Mouse (Mus musculus) MEL (cell line): Measurements from ENCODE around the gene Klf14. TPM values are rescaled to one million over a fixed set of nuclear protein-coding genes. Genes with fewer than 3 reads are reported as not detected.

Source experiments
- DNase-seq: peaks from one replicate; pipeline ENCODE4 v3.0.0; 2011; ENCODE audit warnings: low read depth, low spot score
- H3K27ac ChIP-seq: 2 replicates; pipeline ENCODE4 v1.5.1; 2012; ENCODE audit warnings: low read depth, mild to moderate bottlenecking, control low read depth, low read length, moderate library complexity; ENCODE audit not compliant: control insufficient read depth
- H3K27me3 ChIP-seq, 2 experiments: fragments of 150-350 bp in 1 of 2; sonication (generic) in 1 of 2; 2 replicates each; pipeline ENCODE4 v1.6.1; 2012; ENCODE audit warnings: low read length in 2 of 2, mild to moderate bottlenecking in 2 of 2, improper control_type of control experiment in 1 of 2, moderate library complexity in 1 of 2; ENCODE audit not compliant: insufficient read depth in 2 of 2, control insufficient read depth in 1 of 2
- H3K36me3 ChIP-seq, 2 experiments: 2 replicates each; pipeline ENCODE4 v1.6.1; 2012 to 2014; ENCODE audit warnings: low read length in 2 of 2, improper control_type of control experiment in 1 of 2, inconsistent platforms in 1 of 2, mild to moderate bottlenecking in 1 of 2; ENCODE audit not compliant: insufficient read depth in 2 of 2, control insufficient read depth in 1 of 2
- H3K4me1 ChIP-seq, 2 experiments: fragments of 150-350 bp in 1 of 2; sonication (generic) in 1 of 2; 2 replicates each; pipeline ENCODE4 v1.6.1; 2012; ENCODE audit warnings: low read length in 2 of 2, improper control_type of control experiment in 1 of 2, mild to moderate bottlenecking in 1 of 2; ENCODE audit not compliant: insufficient read depth in 2 of 2, control insufficient read depth in 1 of 2
- H3K4me3 ChIP-seq, 2 experiments: fragments of 150-350 bp in 1 of 2; sonication (generic) in 1 of 2; 2 replicates each; pipeline ENCODE4 v1.5.1; 2012; ENCODE audit warnings: low read depth in 2 of 2, low read length in 2 of 2, mild to moderate bottlenecking in 2 of 2, moderate library complexity in 2 of 2, control low read depth in 1 of 2, improper control_type of control experiment in 1 of 2; ENCODE audit not compliant: control insufficient read depth in 1 of 2, insufficient read depth in 1 of 2
- H3K79me2 ChIP-seq: 2 replicates; pipeline ENCODE4 v1.6.1; 2012; ENCODE audit warnings: mild to moderate bottlenecking, low read length, moderate library complexity; ENCODE audit not compliant: control insufficient read depth, poor library complexity, insufficient read depth
- H3K9ac ChIP-seq: 2 replicates; pipeline ENCODE4 v1.6.1; 2012; ENCODE audit warnings: low read depth, mild to moderate bottlenecking, control low read depth, low read length, moderate library complexity; ENCODE audit not compliant: control insufficient read depth, poor library complexity, severe bottlenecking
- H3K9me3 ChIP-seq: fragments of 150-350 bp; sonication (generic); replicated peaks from 2 replicates; pipeline ENCODE4 v1.6.1; 2012; ENCODE audit warnings: mild to moderate bottlenecking, low read length, improper control_type of control experiment, moderate library complexity; ENCODE audit not compliant: insufficient read depth
- BHLHE40 ChIP-seq: IDR thresholded peaks from 2 replicates; pipeline ENCODE4 v1.6.1; 2012; ENCODE audit warnings: low read depth, mild to moderate bottlenecking, inconsistent platforms, low read length, improper control_type of control experiment, borderline replicate concordance
- CTCF ChIP-seq, 3 experiments: IDR thresholded peaks in 2 of 3; conservative IDR thresholded peaks in 1 of 3; 2 replicates each; pipeline ENCODE4 v1.5.1; 2011 to 2012; ENCODE audit warnings: low read length in 3 of 3, low read depth in 2 of 3, mild to moderate bottlenecking in 2 of 3, improper control_type of control experiment in 1 of 3, inconsistent platforms in 1 of 3, mixed read lengths in 1 of 3, moderate library complexity in 1 of 3; ENCODE audit not compliant: control insufficient read depth in 1 of 3, insufficient read depth in 1 of 3, poor library complexity in 1 of 3, severe bottlenecking in 1 of 3
- GABPA ChIP-seq: IDR thresholded peaks from 2 replicates; pipeline ENCODE4 v1.6.1; 2012; ENCODE audit warnings: low read depth, mild to moderate bottlenecking, inconsistent platforms, low read length, improper control_type of control experiment, moderate library complexity
- GATA1 ChIP-seq: IDR thresholded peaks from 2 replicates; pipeline ENCODE4 v1.6.1; 2011; ENCODE audit warnings: low read depth, low read length, improper control_type of control experiment
- JUND ChIP-seq: IDR thresholded peaks from 2 replicates; pipeline ENCODE4 v1.6.1; 2011; ENCODE audit warnings: low read depth, mild to moderate bottlenecking, improper control_type of control experiment, low read length
- KAT2A ChIP-seq: conservative IDR thresholded peaks from 2 replicates; pipeline ENCODE4 v1.6.1; 2012; ENCODE audit warnings: low read depth, low read length, improper control_type of control experiment, inconsistent platforms
- MAFK ChIP-seq: IDR thresholded peaks from 2 replicates; pipeline ENCODE4 v1.6.1; 2011; ENCODE audit warnings: low read depth, mild to moderate bottlenecking, low read length, improper control_type of control experiment, borderline replicate concordance
- MAZ ChIP-seq: IDR thresholded peaks from 2 replicates; pipeline ENCODE4 v1.6.1; 2012; ENCODE audit warnings: low read depth, mild to moderate bottlenecking, inconsistent platforms, low read length, improper control_type of control experiment
- MEF2A ChIP-seq: IDR thresholded peaks from 2 replicates; pipeline ENCODE4 v1.6.1; 2014; ENCODE audit warnings: low read depth, mild to moderate bottlenecking, inconsistent platforms, low read length, improper control_type of control experiment; ENCODE audit not compliant: poor library complexity, insufficient replicate concordance, severe bottlenecking; ENCODE audit errors: extremely low read depth
- POLR2A ChIP-seq, 2 experiments: IDR thresholded peaks; 2 replicates each; pipeline ENCODE4 v1.6.1; 2011 to 2012; ENCODE audit warnings: low read length in 2 of 2, mild to moderate bottlenecking in 2 of 2, control low read depth in 1 of 2, improper control_type of control experiment in 1 of 2, low read depth in 1 of 2, moderate library complexity in 1 of 2; ENCODE audit not compliant: control insufficient read depth in 1 of 2, insufficient read depth in 1 of 2, poor library complexity in 1 of 2
- POLR2AphosphoS5 ChIP-seq: IDR thresholded peaks from 2 replicates; pipeline ENCODE4 v1.6.1; 2012; ENCODE audit warnings: low read depth, borderline replicate concordance, mild to moderate bottlenecking, inconsistent platforms, low read length, moderate library complexity, mixed read lengths
- RAD21 ChIP-seq: IDR thresholded peaks from 2 replicates; pipeline ENCODE4 v1.6.1; 2011; ENCODE audit warnings: mild to moderate bottlenecking, low read depth, low read length, improper control_type of control experiment
- RCOR1 ChIP-seq: IDR thresholded peaks from 2 replicates; pipeline ENCODE4 v1.6.1; 2012; ENCODE audit warnings: low read depth, mild to moderate bottlenecking, inconsistent platforms, low read length, improper control_type of control experiment
- SMC3 ChIP-seq: IDR thresholded peaks from 2 replicates; pipeline ENCODE4 v1.6.1; 2011; ENCODE audit warnings: low read depth, low read length, improper control_type of control experiment
- TBP ChIP-seq: IDR thresholded peaks from 2 replicates; pipeline ENCODE4 v1.8.0; 2011; ENCODE audit warnings: low read depth, low read length, improper control_type of control experiment
- TCF12 ChIP-seq: IDR thresholded peaks from 2 replicates; pipeline ENCODE4 v1.6.1; 2014; ENCODE audit warnings: low read depth, mild to moderate bottlenecking, inconsistent platforms, low read length, improper control_type of control experiment, moderate library complexity
- ZC3H11A ChIP-seq: IDR thresholded peaks from 2 replicates; pipeline ENCODE4 v1.6.1; 2012; ENCODE audit warnings: low read depth, mild to moderate bottlenecking, inconsistent platforms, low read length, improper control_type of control experiment
- ZMIZ1 ChIP-seq: IDR thresholded peaks from 2 replicates; pipeline ENCODE4 v1.6.1; 2012; ENCODE audit warnings: low read depth, mild to moderate bottlenecking, inconsistent platforms, low read length, improper control_type of control experiment, moderate library complexity
- ZNF384 ChIP-seq: IDR thresholded peaks from 2 replicates; pipeline ENCODE4 v1.6.1; 2012; ENCODE audit warnings: low read depth, mild to moderate bottlenecking, inconsistent platforms, low read length, improper control_type of control experiment
- polyA plus RNA-seq, 2 experiments: library from polyadenylated mRNA; stranded (reverse) in 1 of 2; unstranded in 1 of 2; fragments of >175 nt in 1 of 2; fragments of >200 nt in 1 of 2; gene quantifications; 2 replicates each; pipeline versions ENCODE4 v1.2.1 to v1.2.4; 2012; ENCODE audit warnings: low replicate concordance in 2 of 2, low read depth in 1 of 2; ENCODE audit not compliant: insufficient read length in 2 of 2, insufficient read depth in 1 of 2, missing spikeins in 1 of 2
- total RNA-seq: library from RNA; depleted of rRNA; stranded (reverse); fragments of 300-350 nt; gene quantifications from 2 replicates; pipeline ENCODE4 v1.2.3, GENCODE M21; 2012

Klf14 gene
- total and polyA plus RNA-seq, 3 experiments = not detected

GRCm38 (mm10) chr6:30922821-30923220 lies 36.1 kb downstream of the Klf14 start:
- Histone ChIP-seq H3K36me3 (no peaks in the 10 kb centered on the region), H3K4me3 (no peak overlapping the region), H3K79me2 (no peaks in the 10 kb centered on the region), H3K9me3 (no peaks in the 10 kb centered on the region), H3K27ac (no peak overlapping the region), H3K4me1 (no peaks in the 10 kb centered on the region), H3K9ac (no peak overlapping the region), H3K27me3 (peaks cover 0 to 1% of the 10 kb centered on the region in 2 experiments; a peak in 2 of 4 replicates)
- peak; percentile 18 for DNase-seq
- TF ChIP-seq POLR2A (IDR thresholded peaks at IDR 0.05; ENCODE audit: control insufficient read depth in 1 of 2, insufficient read depth in 1 of 2, low read depth in 1 of 2, low read length in 2 of 2, poor library complexity in 1 of 2) = no peak
- TF ChIP-seq RAD21 = peak; percentile 67
- TF ChIP-seq ZC3H11A = peak; percentile 67
- TF ChIP-seq TBP = no peak
- peak; percentile 78 for TF ChIP-seq SMC3
- TF ChIP-seq MAFK = no peak
- peak in 2 of 3 experiments; percentile 16 to 58; a peak in 3 of 6 replicates for TF ChIP-seq CTCF (IDR thresholded peaks at IDR 0.05 in 2 of 3, conservative IDR thresholded peaks at IDR 0.05 in 1 of 3; ENCODE audit: control insufficient read depth in 1 of 3, insufficient read depth in 1 of 3, low read depth in 2 of 3, low read length in 3 of 3, poor library complexity in 1 of 3, severe bottlenecking in 1 of 3)

GRCm38 (mm10) chr6:30921826-30922225 lies 37.1 kb downstream of the Klf14 start:
- H3K36me3 ChIP-seq = no peaks in the 10 kb centered on the region
- H3K27me3 ChIP-seq = peaks cover 0 to 1% of the 10 kb centered on the region in 2 experiments; a peak in 2 of 4 replicates
- H3K79me2 ChIP-seq = no peaks in the 10 kb centered on the region
- no peaks in the 10 kb centered on the region for H3K4me1 ChIP-seq
- no peak for DNase-seq
- TF ChIP-seq GATA1 = no peak
- TF ChIP-seq ZC3H11A = no peak
- TF ChIP-seq RAD21 = no peak
- TF ChIP-seq MAZ = no peak
- TF ChIP-seq TCF12 = no peak
- no peak for TF ChIP-seq MEF2A
- no peak for TF ChIP-seq POLR2AphosphoS5
- no peak for TF ChIP-seq BHLHE40
- TF ChIP-seq ZMIZ1 = no peak
- TF ChIP-seq JUND = no peak
- no peak for TF ChIP-seq GABPA
- TF ChIP-seq TBP = no peak
- TF ChIP-seq RCOR1 = no peak
- TF ChIP-seq ZNF384 = no peak
- no peak for TF ChIP-seq KAT2A
- TF ChIP-seq SMC3 = no peak
- H3K27ac ChIP-seq = no peak overlapping the region
- no peaks in the 10 kb centered on the region for H3K9me3 ChIP-seq
- H3K9ac ChIP-seq = no peak overlapping the region
- H3K4me3 ChIP-seq = no peak overlapping the region
